Mouse (Mus musculus) CD4-positive naive resting alpha-beta T cell, adult 57 days (primary cell): ENCODE results near the gene Sav1. TPM values are rescaled to one million over a fixed set of nuclear protein-coding genes. Genes with fewer than 3 reads are reported as not detected.

Experiments
- total RNA-seq: library from RNA; stranded (reverse); gene quantifications from one replicate; pipeline ENCODE4 v1.2.4, GENCODE M21; 2023

The Sav1 gene
- 26.0 TPM for total RNA-seq

DNA sequence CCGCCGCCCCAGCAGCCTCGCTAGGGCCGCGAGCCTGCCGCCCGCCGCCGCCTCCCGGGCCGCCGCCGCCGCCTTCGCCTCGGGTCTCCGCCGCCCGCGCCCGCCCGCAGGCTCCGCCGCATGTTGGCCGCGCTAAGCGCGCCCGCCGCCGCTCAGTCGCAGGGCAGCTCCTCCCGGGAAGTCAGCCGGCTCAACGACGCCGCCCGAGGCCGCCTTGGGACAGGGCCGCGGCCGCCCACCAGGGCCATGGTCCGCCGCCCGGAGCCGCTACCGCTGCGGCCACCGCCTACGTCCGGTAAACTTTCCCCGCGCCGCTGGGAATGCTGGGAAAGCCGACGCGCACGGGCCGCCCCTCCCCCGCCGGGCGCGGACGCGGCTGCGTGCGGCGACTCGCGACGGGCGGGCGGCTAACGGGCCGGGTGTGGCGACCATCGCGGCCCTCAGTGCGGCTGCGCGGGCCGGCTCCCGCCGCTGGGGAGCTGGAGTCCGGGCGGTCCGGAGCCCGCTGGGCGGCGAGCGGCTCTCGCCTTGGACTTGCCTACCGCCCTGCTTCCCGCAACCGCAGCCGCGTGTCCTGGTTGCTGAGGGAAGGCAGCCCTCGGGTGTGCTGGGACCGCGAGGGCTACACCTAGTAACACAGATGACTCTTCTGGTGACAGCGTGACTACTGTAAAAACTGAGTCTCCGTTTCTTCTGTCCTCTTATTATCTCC is at the start of gene Sav1:
Sav1 (minus strand) TSS at position 217 of the 712 bp plus-strand sequence.

Other genes starting within 250 kb of the Sav1 start
- 0.35 TPM for gene Cdkl1, start 195.7 kb downstream of the Sav1 start, total RNA-seq
- 0.92 TPM for gene Atl1, start 94.4 kb downstream of the Sav1 start, total RNA-seq
- 17.3 TPM for gene Map4k5, start 93.8 kb downstream of the Sav1 start, total RNA-seq
- gene Nin, start 126.7 kb upstream of the Sav1 start, total RNA-seq = 95.7 TPM
- gene Abhd12b, start 167.1 kb upstream of the Sav1 start, total RNA-seq = not detected
- 2.2 TPM for gene Pygl, start 244.5 kb upstream of the Sav1 start, total RNA-seq